Mouse (Mus musculus) liver, embryonic 12.5 days (tissue): ENCODE results near the gene Cdc42ep3. TPM values are rescaled to one million over a fixed set of nuclear protein-coding genes. Genes with fewer than 3 reads are reported as not detected.
A peak's percentile ranks its signal among the peaks of the same experiment; 100 is the strongest.

Experiments used
- ATAC-seq: fragments of 200-750 bp; cut with Nextera tagmentation; 2 replicates; pipeline ENCODE4 v1.8.0; 2017; ENCODE audit warnings: moderate number of reproducible peaks, mild to moderate bottlenecking, moderate library complexity
- H3K27ac ChIP-seq: fragments of 300-500 bp; sonication (generic); 2 replicates; pipeline ENCODE4 v1.5.1; 2016; ENCODE audit warnings: mild to moderate bottlenecking
- H3K27me3 ChIP-seq: fragments of 300-500 bp; sonication (generic); replicated peaks from 2 replicates; pipeline ENCODE4 v1.6.1; 2016; ENCODE audit warnings: mild to moderate bottlenecking, moderate library complexity
- H3K36me3 ChIP-seq: fragments of 300-500 bp; sonication (generic); 2 replicates; pipeline ENCODE4 v1.6.1; 2016; ENCODE audit warnings: mild to moderate bottlenecking, moderate library complexity
- H3K4me1 ChIP-seq: fragments of 300-500 bp; sonication (generic); 2 replicates; pipeline ENCODE4 v1.6.1; 2016
- H3K4me2 ChIP-seq: fragments of 300-500 bp; sonication (generic); 2 replicates; pipeline ENCODE4 v1.6.1; 2016; ENCODE audit warnings: mild to moderate bottlenecking, moderate library complexity
- H3K4me3 ChIP-seq: fragments of 300-500 bp; sonication (generic); 2 replicates; pipeline ENCODE4 v1.5.1; 2016; ENCODE audit warnings: mild to moderate bottlenecking, moderate library complexity
- H3K9ac ChIP-seq: fragments of 300-500 bp; sonication (generic); 2 replicates; pipeline ENCODE4 v1.6.1; 2016; ENCODE audit warnings: mild to moderate bottlenecking, moderate library complexity
- H3K9me3 ChIP-seq: fragments of 300-500 bp; sonication (generic); replicated peaks from 2 replicates; pipeline ENCODE4 v1.6.1; 2016; ENCODE audit warnings: mild to moderate bottlenecking, moderate library complexity
- WGBS: fragments of 180-500 bp; shearing (Covaris S2); methylation state at CpG from one replicate; pipeline ENCODE4 v1.1.7; 2016; ENCODE audit not compliant: insufficient replicate concordance; 5-methylcytosine and 5-hydroxymethylcytosine counted together
- polyA plus RNA-seq: library from polyadenylated mRNA; unstranded; fragments of >200 nt; fragmentation: Nextera tagmentation; extraction: Ambion mirVana; gene quantifications from 2 replicates; pipeline ENCODE4 v1.2.1, GENCODE M21; 2016

Cdc42ep3 gene
- polyA plus RNA-seq, 1 experiment from 2014 or later: 61.1 TPM

- peaks cover 86% of the 10 kb centered on the region for H3K4me1 ChIP-seq
- 64% methylated on average over 3 of the region's 3 CpGs for WGBS
- H3K9me3 ChIP-seq: no peaks in the 10 kb centered on the region
- H3K9ac ChIP-seq: 0 out of 2 replicates have a peak overlapping the region, but pooled peaks have one; percentile 56
- peak overlapping the region; percentile 74 for H3K27ac ChIP-seq
- H3K4me2 ChIP-seq: peak overlapping the region; percentile 59
- no peaks in the 10 kb centered on the region for H3K27me3 ChIP-seq
- ATAC-seq: 0 out of 2 replicates have a peak, but pooled peaks have one; percentile 9
- H3K36me3 ChIP-seq: peaks cover 93% of the 10 kb centered on the region
- H3K4me3 ChIP-seq: peak overlapping the region; percentile 25
These were observed 12.1 kb downstream of the Cdc42ep3 start for GRCm38 (mm10) chr17:79342639-79343333.

GRCm38 (mm10) chr17:79341946-79342470 lies 12.9 kb downstream of the Cdc42ep3 start:
- WGBS: 60% methylated on average over 7 of the region's 7 CpGs
- Histone ChIP-seq H3K9ac (no peak overlapping the region), H3K4me3 (no peak overlapping the region), H3K27ac (no peak overlapping the region), H3K4me1 (peaks cover 78% of the 10 kb centered on the region), H3K27me3 (no peaks in the 10 kb centered on the region), H3K9me3 (no peaks in the 10 kb centered on the region), H3K4me2 (no peak overlapping the region), H3K36me3 (peaks cover 93% of the 10 kb centered on the region)
- ATAC-seq: no peak

- Histone ChIP-seq H3K36me3 (peaks cover 99% of the 10 kb centered on the region), H3K4me3 (no peak overlapping the region), H3K27me3 (no peaks in the 10 kb centered on the region), H3K27ac (no peak overlapping the region), H3K9me3 (no peaks in the 10 kb centered on the region), H3K9ac (no peak overlapping the region), H3K4me1 (peaks cover 68% of the 10 kb centered on the region), H3K4me2 (no peak overlapping the region)
- 84% methylated on average over 3 of the region's 3 CpGs for WGBS
- ATAC-seq: no peak
These were observed 17.4 kb downstream of the Cdc42ep3 start for GRCm38 (mm10) chr17:79337494-79337893.

GRCm38 (mm10) chr17:79334701-79335100 lies 20.2 kb downstream of the Cdc42ep3 start:
- Histone ChIP-seq H3K36me3 (peaks cover 93% of the 10 kb centered on the region), H3K9ac (no peak overlapping the region), H3K9me3 (peaks cover 3% of the 10 kb centered on the region; the same call in 1 of the 2 replicates), H3K4me3 (no peak overlapping the region), H3K27ac (no peak overlapping the region), H3K4me2 (no peak overlapping the region), H3K4me1 (peaks cover 50% of the 10 kb centered on the region), H3K27me3 (no peaks in the 10 kb centered on the region)
- WGBS: 90% methylated on average over 11 of the region's 11 CpGs
- no peak for ATAC-seq

- 61% methylated on average over 9 of the region's 9 CpGs for WGBS
- Histone ChIP-seq H3K36me3 (peaks cover 82% of the 10 kb centered on the region), H3K9ac (no peak overlapping the region), H3K4me2 (no peak overlapping the region), H3K27ac (no peak overlapping the region), H3K4me3 (no peak overlapping the region), H3K9me3 (peaks cover 3% of the 10 kb centered on the region; the same call in 1 of the 2 replicates), H3K27me3 (no peaks in the 10 kb centered on the region), H3K4me1 (peaks cover 39% of the 10 kb centered on the region)
- peak; percentile 81 for ATAC-seq
These were observed 21.2 kb downstream of the Cdc42ep3 start for GRCm38 (mm10) chr17:79333650-79334049.

GRCm38 (mm10) chr17:79332864-79333263 lies 22.0 kb downstream of the Cdc42ep3 start:
- no peak overlapping the region for H3K9ac ChIP-seq
- H3K36me3 ChIP-seq: peaks cover 74% of the 10 kb centered on the region
- 62% methylated on average over 3 of the region's 3 CpGs for WGBS

DNA sequence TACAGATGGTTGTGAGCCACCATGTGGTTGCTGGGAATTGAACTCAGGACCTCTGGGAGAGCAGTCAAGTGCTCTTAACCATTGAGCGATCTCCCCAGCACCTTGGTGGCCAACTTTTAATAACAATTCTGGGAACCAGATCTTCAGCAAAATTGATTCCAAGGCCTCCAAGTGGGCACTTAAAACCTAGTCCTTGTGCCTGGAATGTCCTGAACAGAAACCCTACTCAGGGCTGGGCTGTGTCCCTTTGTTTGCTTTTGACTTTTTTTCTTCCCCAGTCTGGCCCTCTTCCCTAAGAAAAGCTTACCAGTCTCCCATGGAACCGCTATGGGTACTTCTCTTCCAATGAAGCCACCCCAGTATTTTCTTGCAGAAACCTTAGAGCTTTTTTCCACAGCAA lies 24.5 kb downstream of the Cdc42ep3 start:
- H3K4me2 ChIP-seq: no peak overlapping the region
- H3K9ac ChIP-seq: no peak overlapping the region
- no peaks in the 10 kb centered on the region for H3K27me3 ChIP-seq
- 87% methylated on average over 2 of the region's 2 CpGs for WGBS
- peaks cover 3% of the 10 kb centered on the region; the same call in 1 of the 2 replicates for H3K9me3 ChIP-seq
- peaks cover 50% of the 10 kb centered on the region for H3K36me3 ChIP-seq
- no peak overlapping the region for H3K27ac ChIP-seq
- ATAC-seq: no peak
- no peak overlapping the region for H3K4me3 ChIP-seq
- peaks cover 25% of the 10 kb centered on the region for H3K4me1 ChIP-seq

More at GRCm38 (mm10) chr17:79332864-79333263, 22.0 kb downstream of the Cdc42ep3 start:
- peaks cover 3% of the 10 kb centered on the region; the same call in 1 of the 2 replicates for H3K9me3 ChIP-seq
- no peak overlapping the region for H3K4me2 ChIP-seq
- no peak overlapping the region for H3K27ac ChIP-seq
- H3K27me3 ChIP-seq: no peaks in the 10 kb centered on the region
- H3K4me3 ChIP-seq: no peak overlapping the region
- peaks cover 34% of the 10 kb centered on the region for H3K4me1 ChIP-seq
- ATAC-seq: no peak

DNA sequence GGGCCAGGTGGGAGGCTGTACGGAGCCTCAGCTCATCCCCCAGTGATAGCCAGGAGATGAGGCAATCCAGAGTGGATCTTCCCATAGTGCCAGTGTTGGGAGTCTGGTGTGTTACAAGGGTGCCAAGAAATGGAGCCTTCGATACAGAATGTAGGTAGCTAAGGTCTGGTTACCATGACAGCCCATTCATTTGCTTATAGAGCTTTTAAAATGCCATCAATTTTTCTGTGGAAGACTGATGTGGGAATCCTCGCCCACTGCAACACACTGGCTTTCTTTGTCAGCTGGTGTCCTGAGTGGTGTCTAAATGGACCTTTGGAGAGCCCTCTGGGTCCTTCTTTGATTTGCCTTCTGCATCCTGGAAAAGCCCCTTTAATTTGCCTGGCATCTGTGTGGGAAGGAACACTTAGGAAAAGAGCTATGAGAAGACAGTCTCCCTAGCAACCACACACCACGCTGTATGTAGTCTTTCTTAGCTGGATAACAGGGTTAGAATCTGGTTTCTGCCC lies 28.0 kb downstream of the Cdc42ep3 start:
- Histone ChIP-seq H3K27ac (no peak overlapping the region), H3K9ac (no peak overlapping the region), H3K4me2 (no peak overlapping the region), H3K4me3 (no peak overlapping the region), H3K4me1 (no peaks in the 10 kb centered on the region), H3K27me3 (no peaks in the 10 kb centered on the region), H3K36me3 (peaks cover 15% of the 10 kb centered on the region), H3K9me3 (peaks cover 3% of the 10 kb centered on the region; the same call in 1 of the 2 replicates)
- 65% methylated on average over 4 of the region's 4 CpGs for WGBS
- no peak for ATAC-seq

- Histone ChIP-seq H3K4me1 (no peaks in the 10 kb centered on the region), H3K4me2 (no peak overlapping the region), H3K9me3 (no peaks in the 10 kb centered on the region), H3K27me3 (no peaks in the 10 kb centered on the region), H3K36me3 (no peaks in the 10 kb centered on the region), H3K27ac (no peak overlapping the region), H3K4me3 (no peak overlapping the region), H3K9ac (no peak overlapping the region)
- no peak for ATAC-seq
- 63% methylated on average over 12 of the region's 12 CpGs for WGBS
These were observed 37.7 kb downstream of the Cdc42ep3 start for GRCm38 (mm10) chr17:79317085-79317751.

DNA sequence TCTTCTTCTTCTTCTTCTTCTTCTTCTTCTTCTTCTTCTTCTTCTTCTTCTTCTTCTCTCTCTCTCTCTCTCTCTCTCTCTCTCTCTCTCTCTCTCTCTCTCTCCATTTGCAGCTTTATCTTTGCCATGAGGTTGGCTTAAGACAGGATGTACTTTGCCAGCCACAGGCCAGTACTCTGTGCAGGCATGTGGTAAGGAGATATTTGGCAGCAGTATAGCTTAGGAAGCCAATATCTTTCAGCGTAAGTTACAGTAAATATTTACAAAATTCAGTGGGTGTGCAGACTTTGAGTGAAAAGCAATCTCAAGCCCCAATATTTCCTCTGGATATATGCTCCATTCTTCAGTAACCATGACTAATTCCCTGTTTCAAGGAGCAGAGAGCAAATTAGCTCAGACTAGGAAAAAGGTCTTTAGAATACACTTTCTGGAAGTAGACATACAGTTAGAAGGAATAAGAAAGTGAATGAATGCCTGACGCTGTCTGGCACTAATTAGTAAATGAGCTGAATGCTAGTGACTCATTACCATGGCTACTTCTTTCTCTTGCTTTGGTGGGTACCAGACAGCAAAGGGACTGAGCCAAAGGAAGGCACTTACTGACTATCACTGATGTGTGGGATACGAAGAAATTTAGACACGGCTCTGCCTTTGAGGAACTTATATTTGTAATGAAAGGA lies 39.3 kb downstream of the Cdc42ep3 start:
- Histone ChIP-seq H3K4me2 (no peak overlapping the region), H3K9me3 (no peaks in the 10 kb centered on the region), H3K4me3 (no peak overlapping the region), H3K27ac (no peak overlapping the region), H3K27me3 (no peaks in the 10 kb centered on the region), H3K4me1 (no peaks in the 10 kb centered on the region), H3K9ac (no peak overlapping the region), H3K36me3 (no peaks in the 10 kb centered on the region)
- WGBS: 70% methylated on average over 4 of the region's 4 CpGs
- no peak for ATAC-seq

- no peaks in the 10 kb centered on the region for H3K9me3 ChIP-seq
- no peak overlapping the region for H3K27ac ChIP-seq
- no peak overlapping the region for H3K4me3 ChIP-seq
- no peaks in the 10 kb centered on the region for H3K4me1 ChIP-seq
- ATAC-seq: no peak
- no peaks in the 10 kb centered on the region for H3K36me3 ChIP-seq
- no peak overlapping the region for H3K9ac ChIP-seq
- H3K4me2 ChIP-seq: no peak overlapping the region
- 51% methylated on average over 1 of the region's 1 CpGs for WGBS
- H3K27me3 ChIP-seq: no peaks in the 10 kb centered on the region
These were observed 44.4 kb downstream of the Cdc42ep3 start for GRCm38 (mm10) chr17:79310465-79310864.
